Mouse (Mus musculus) intestine, embryonic 14.5 days (tissue): ENCODE data around the gene Tfcp2l1. TPM values are rescaled to one million over a fixed set of nuclear protein-coding genes. Genes with fewer than 3 reads are reported as not detected.

Experiments
- ATAC-seq: fragments of 200-750 bp; cut with Nextera tagmentation; replicated peaks from 2 replicates; pipeline ENCODE4 v1.8.0; 2017; ENCODE audit warnings: low read depth, moderate number of reproducible peaks, moderate TSS enrichment, moderate library complexity; ENCODE audit not compliant: low FRiP score, low TSS enrichment
- DNase-seq: peaks from one replicate; pipeline ENCODE4 v3.0.0-alpha.2; 2018; ENCODE audit warnings: low spot score
- H3K27ac ChIP-seq: fragments of 300-500 bp; sonication (generic); 2 replicates; pipeline ENCODE4 v1.5.1; 2014; ENCODE audit warnings: low read depth, mild to moderate bottlenecking, control low read depth
- H3K27me3 ChIP-seq: fragments of 300-500 bp; sonication (generic); replicated peaks from 2 replicates; pipeline ENCODE4 v1.6.1; 2014; ENCODE audit warnings: low read length, control low read depth; ENCODE audit not compliant: control insufficient read depth, insufficient read depth
- H3K36me3 ChIP-seq: fragments of 300-500 bp; sonication (generic); 2 replicates; pipeline ENCODE4 v1.6.1; 2014; ENCODE audit warnings: low read length, control low read depth; ENCODE audit not compliant: control insufficient read depth, insufficient read depth
- H3K4me1 ChIP-seq: fragments of 300-500 bp; sonication (generic); replicated peaks from 2 replicates; pipeline ENCODE4 v1.6.1; 2014; ENCODE audit warnings: low read length, control low read depth, mixed read lengths; ENCODE audit not compliant: control insufficient read depth, insufficient read depth
- H3K4me2 ChIP-seq: fragments of 300-500 bp; sonication (generic); 2 replicates; pipeline ENCODE4 v1.6.1; 2014; ENCODE audit warnings: low read length
- H3K4me3 ChIP-seq: fragments of 300-500 bp; sonication (generic); 2 replicates; pipeline ENCODE4 v1.5.1; 2014; ENCODE audit warnings: low read depth, low read length, control low read depth, mixed read lengths
- H3K9ac ChIP-seq: fragments of 300-500 bp; sonication (generic); 2 replicates; pipeline ENCODE4 v1.6.1; 2014; ENCODE audit warnings: mild to moderate bottlenecking, low read length
- H3K9me3 ChIP-seq: fragments of 300-500 bp; sonication (generic); 2 replicates; pipeline ENCODE4 v1.6.1; 2016; ENCODE audit warnings: low read length, control low read depth; ENCODE audit not compliant: control insufficient read depth
- WGBS: fragments of 180-500 bp; shearing (Covaris S2); extraction: QIAGEN DNeasy Blood & Tissue Kit; methylation state at CpG from one replicate; pipeline ENCODE4 v1.1.7; 2014; 5-methylcytosine and 5-hydroxymethylcytosine counted together
- polyA plus RNA-seq: library from polyadenylated mRNA; unstranded; fragments of >200 nt; fragmentation: Nextera tagmentation; extraction: Ambion mirVana; gene quantifications from 2 replicates; pipeline ENCODE4 v1.2.1, GENCODE M21; 2014

Tfcp2l1 gene
- polyA plus RNA-seq, 1 experiment from 2014 or later, result 2.1 TPM

DNA sequence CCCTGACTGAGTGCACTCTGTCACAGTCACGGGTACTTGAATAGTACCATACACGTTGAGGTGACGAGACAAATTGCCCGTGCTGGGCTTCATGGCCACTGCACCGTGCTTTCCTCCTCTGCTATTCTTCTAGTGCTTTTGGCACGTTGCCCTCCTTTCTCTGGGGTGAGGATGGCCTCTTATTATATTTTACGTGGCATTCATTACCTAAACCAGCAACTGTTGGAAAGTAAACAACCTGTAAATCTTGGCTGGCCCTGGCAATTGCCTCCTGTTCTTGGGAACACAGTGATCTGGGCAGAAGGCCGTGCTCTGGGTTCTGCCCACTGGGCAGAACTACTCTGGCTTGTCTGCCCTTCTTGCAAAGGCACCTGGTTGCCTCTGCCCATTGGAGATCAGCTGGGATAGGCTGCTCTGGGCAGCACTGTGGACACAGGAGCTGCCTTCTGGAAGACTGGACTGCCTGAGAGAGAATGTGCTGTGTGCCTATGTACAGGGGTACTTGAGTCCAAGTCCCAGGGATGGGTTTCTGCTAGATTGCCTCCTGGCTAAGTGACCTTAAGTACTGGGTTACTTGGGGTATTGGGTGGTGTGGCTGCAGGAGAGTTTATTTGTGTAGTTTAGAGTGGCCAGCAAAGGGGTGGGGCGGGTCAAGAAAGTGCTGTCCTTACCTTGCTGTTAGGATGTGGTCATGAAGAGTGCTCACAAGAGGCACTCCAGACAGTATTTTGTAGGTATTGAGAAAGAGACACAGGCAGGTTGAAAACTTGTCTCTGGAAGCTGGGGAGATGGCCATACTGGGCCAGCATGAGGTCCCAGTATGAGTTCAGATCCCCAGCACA is 15.6 kb downstream of the Tfcp2l1 start:
- WGBS, result 40% methylated on average over 9 of the region's 9 CpGs
- H3K4me1 ChIP-seq, result no peaks in the 10 kb centered on the region
- ATAC-seq (no peak), DNase-seq (no peak)
- H3K9me3 ChIP-seq, result no peaks in the 10 kb centered on the region
- no peak overlapping the region for H3K4me3 ChIP-seq
- no peaks in the 10 kb centered on the region for H3K27me3 ChIP-seq
- H3K9ac ChIP-seq, result no peak overlapping the region
- H3K4me2 ChIP-seq, result no peak overlapping the region
- H3K36me3 ChIP-seq, result no peaks in the 10 kb centered on the region
- H3K27ac ChIP-seq, result no peak overlapping the region

DNA sequence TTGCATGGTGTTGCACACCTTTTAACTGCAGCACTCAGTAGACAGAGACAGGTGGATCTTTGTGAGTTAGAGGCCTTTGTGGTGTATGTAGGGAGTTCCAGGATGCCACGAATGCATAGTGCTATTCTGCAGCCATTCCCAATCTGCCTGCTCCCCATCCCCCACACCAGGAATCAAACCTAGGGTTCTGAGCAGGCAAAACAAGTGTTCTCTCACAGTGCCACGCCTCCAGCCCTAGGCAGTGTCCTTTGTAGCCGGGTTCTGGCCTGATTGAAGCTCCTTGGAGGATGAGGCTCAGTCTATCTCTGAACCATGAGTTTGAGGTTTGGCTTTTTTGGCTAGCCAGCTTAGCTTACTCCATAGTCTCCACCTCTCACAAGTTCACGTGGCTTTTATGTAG is 18.0 kb downstream of the Tfcp2l1 start:
- no peak overlapping the region for H3K4me2 ChIP-seq
- H3K4me1 ChIP-seq, result peaks cover 11% of the 10 kb centered on the region
- H3K36me3 ChIP-seq, result no peaks in the 10 kb centered on the region
- H3K27me3 ChIP-seq, result no peaks in the 10 kb centered on the region
- H3K4me3 ChIP-seq, result no peak overlapping the region
- no peak overlapping the region for H3K9ac ChIP-seq
- 58% methylated on average over 4 of the region's 4 CpGs for WGBS
- ATAC-seq (no peak), DNase-seq (no peak)
- no peaks in the 10 kb centered on the region for H3K9me3 ChIP-seq
- H3K27ac ChIP-seq, result no peak overlapping the region

DNA sequence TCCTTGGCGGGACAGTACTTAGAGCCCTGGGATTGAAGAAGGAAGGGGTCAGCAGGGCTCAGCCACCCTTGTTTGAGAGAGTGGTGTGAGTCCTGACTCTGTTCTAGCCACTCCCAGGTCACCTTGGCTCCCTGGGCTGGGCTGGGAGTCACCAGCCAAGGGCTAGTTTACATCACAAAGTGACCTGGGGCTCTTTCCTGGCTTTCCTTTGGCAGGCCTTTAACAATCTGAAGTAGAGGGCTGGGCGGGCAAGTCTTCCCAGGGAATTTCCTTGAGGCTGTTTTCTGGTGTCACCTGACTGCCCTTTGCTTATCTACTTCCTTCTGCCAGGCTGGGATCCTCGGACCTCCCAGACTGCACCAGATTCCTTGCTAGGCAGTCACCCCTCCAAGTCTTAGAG is 20.3 kb downstream of the Tfcp2l1 start:
- H3K27ac ChIP-seq, result no peak overlapping the region
- no peaks in the 10 kb centered on the region for H3K36me3 ChIP-seq
- whole genome bisulfite sequencing, result 24% methylated on average over 3 of the region's 3 CpGs
- no peak overlapping the region for H3K9ac ChIP-seq
- H3K27me3 ChIP-seq, result no peaks in the 10 kb centered on the region
- peaks cover 14% of the 10 kb centered on the region for H3K4me1 ChIP-seq
- ATAC-seq, result no peak
- H3K4me2 ChIP-seq, result no peak overlapping the region
- H3K9me3 ChIP-seq, result no peaks in the 10 kb centered on the region
- DNase-seq, result no peak
- no peak overlapping the region for H3K4me3 ChIP-seq

DNA sequence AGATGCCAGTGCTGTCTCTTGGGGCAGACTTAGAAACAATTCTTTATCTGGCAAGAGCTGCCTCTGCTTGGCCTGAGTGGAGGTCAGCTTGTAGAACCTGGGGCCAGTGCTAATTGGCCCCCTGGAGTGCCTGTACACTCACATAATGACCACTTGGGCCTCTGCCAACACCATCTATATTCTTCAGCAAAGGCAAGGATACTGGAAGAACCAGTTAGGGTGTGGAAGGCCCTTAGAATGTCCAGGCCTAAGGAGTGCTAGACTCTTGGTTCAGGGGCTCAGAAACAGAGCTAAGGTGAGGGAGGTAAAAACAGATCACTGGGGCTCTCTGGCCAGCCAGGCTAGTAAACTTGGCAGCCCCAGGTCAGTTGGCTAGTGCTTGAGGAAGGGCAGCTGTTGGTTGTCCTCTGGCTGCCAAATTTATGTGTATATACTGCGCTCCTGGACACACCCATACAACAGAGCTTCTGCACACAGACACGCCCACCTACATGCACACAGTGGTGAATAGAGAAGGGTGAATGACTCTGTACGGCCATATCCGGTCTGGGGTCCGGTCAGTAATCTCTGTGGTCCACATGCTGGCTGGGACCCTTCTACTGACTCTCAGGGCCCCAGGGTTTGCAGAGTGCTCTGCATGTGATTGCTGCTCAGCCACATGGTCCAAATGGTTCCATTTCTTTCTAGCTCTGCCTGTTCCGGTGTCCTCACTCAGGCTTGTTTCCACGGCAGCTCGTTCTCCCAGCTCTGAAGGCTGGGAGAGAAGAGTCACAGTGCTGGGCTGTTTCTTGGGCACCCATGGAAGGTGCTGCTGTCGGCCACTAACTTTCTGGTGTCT is 22.4 kb downstream of the Tfcp2l1 start:
- Histone ChIP-seq H3K4me3 (no peak overlapping the region), H3K27ac (peak overlapping the region; percentile 47; the same call in 1 of the 2 replicates), H3K4me2 (no peak overlapping the region), H3K9me3 (no peaks in the 10 kb centered on the region), H3K27me3 (no peaks in the 10 kb centered on the region), H3K36me3 (no peaks in the 10 kb centered on the region), H3K9ac (no peak overlapping the region), H3K4me1 (peaks cover 14% of the 10 kb centered on the region)
- DNase-seq (no peak), ATAC-seq (peak; percentile 70)
- WGBS, result 59% methylated on average over 9 of the region's 9 CpGs

DNA sequence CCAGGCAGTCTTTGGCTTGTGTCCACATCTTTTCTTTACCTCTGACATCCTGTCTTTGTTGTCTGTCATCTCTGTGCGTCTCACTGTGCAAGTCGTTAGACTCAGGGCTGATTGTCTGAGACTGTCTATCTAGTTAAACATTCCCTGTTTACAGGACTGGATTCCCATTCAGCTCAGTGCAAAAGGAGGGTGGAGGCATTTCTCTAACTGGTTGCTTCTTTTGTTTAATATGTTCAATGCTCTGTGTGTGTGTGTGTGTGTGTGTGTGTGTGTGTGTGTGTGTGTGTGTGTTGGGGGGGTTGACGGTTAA is 23.0 kb downstream of the Tfcp2l1 start:
- no peak overlapping the region for H3K9ac ChIP-seq
- no peak for DNase-seq
- no peaks in the 10 kb centered on the region for H3K36me3 ChIP-seq
- peaks cover 14% of the 10 kb centered on the region for H3K4me1 ChIP-seq
- peak overlapping the region; percentile 47; the same call in 1 of the 2 replicates for H3K27ac ChIP-seq
- no peak overlapping the region for H3K4me3 ChIP-seq
- no peaks in the 10 kb centered on the region for H3K9me3 ChIP-seq
- H3K27me3 ChIP-seq, result no peaks in the 10 kb centered on the region
- WGBS, result 47% methylated on average over 3 of the region's 3 CpGs
- H3K4me2 ChIP-seq, result no peak overlapping the region
- no peak for ATAC-seq

DNA sequence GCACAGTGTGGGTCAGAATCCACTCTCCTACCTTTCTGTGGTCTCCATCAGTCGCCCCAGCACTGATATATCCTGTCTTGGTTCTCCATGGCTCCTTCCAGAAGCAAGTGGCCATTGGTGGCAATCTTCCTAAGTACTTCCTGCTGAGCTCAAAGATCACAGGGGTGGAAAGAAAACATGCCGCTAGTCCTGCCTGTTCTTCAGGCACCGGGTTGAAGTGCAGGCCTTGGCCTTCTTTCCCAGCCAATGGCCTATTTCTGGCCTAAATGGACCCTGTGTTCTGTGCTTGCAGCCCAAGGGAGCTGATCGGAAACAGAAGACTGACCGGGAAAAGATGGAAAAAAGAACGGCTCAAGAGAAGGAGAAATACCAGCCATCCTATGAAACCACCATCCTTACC is 31.0 kb downstream of the Tfcp2l1 start:
- Histone ChIP-seq H3K4me3 (no peak overlapping the region), H3K36me3 (no peaks in the 10 kb centered on the region), H3K9ac (no peak overlapping the region), H3K27ac (no peak overlapping the region), H3K4me1 (peaks cover 10% of the 10 kb centered on the region), H3K4me2 (no peak overlapping the region), H3K9me3 (no peaks in the 10 kb centered on the region), H3K27me3 (no peaks in the 10 kb centered on the region)
- ATAC-seq, result no peak
- no peak for DNase-seq
- 80% methylated on average over 6 of the region's 6 CpGs for WGBS

DNA sequence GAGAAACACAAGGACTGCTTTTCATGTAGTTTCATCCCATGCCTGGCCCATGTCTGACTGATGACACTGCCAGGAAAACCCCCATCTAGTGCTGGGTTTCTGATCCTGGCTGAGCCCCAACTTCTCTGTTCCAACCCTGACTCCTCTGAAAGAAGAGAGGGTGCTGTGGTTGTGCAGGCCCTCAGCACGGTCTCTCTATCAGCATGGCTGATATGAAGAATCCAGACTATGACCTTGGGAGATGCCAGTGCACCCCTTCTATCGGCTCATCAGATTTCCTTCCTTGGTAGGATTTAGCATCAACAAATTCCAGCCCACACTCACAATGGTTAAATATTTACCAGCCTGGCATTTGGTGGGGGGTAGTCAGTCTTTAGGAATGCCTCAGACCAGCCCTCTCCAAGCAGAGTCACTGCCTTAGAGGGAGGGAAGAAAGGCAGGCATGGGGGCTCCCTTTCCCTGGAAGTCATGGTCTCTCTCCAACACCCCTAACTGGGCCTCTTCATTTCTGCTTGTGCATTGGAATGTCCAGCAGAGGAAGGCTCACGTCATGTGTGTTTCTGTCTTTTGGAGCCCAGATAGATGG is 33.2 kb downstream of the Tfcp2l1 start:
- Histone ChIP-seq H3K9ac (no peak overlapping the region), H3K4me1 (peaks cover 10% of the 10 kb centered on the region), H3K36me3 (no peaks in the 10 kb centered on the region), H3K4me2 (no peak overlapping the region), H3K9me3 (no peaks in the 10 kb centered on the region), H3K27me3 (no peaks in the 10 kb centered on the region), H3K4me3 (no peak overlapping the region), H3K27ac (peak overlapping the region; percentile 22; the same call in 1 of the 2 replicates)
- WGBS, result 38% methylated on average over 3 of the region's 3 CpGs
- no peak for DNase-seq
- ATAC-seq, result peak; percentile 51; the same call in 1 of the 2 replicates

DNA sequence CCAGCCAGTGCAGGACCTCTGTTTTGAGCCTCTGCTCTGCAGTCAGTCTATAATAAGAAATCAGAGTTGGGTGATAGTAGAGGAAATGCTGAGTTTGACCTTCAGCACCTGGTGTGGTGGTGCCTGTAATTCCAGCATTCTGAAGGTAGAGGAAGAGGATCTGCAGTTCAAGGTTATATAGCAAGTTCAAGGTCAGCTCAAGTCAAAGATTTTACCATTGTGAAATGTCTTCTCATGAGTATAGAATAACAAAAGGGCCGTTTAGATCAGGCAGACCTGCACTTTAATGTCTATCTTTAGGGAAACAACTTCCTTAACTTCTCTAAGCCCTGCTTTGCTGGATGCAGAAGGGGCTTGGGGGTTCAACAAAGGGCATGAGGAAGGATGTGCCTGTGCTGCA is 35.3 kb downstream of the Tfcp2l1 start:
- Histone ChIP-seq H3K36me3 (no peaks in the 10 kb centered on the region), H3K27ac (no peak overlapping the region), H3K9me3 (no peaks in the 10 kb centered on the region), H3K9ac (no peak overlapping the region), H3K4me1 (peaks cover 10% of the 10 kb centered on the region), H3K4me3 (no peak overlapping the region), H3K4me2 (no peak overlapping the region), H3K27me3 (no peaks in the 10 kb centered on the region)
- ATAC-seq (no peak), DNase-seq (no peak)
- WGBS, result 46% methylated on average over 1 of the region's 1 CpGs
